Mouse (Mus musculus) left cerebral cortex, adult 9 months (tissue): ENCODE measurements at regions not wholly inside any gene's neighbourhood (a gene's known extent, or its start where the extent isn't known, plus 50 kb on each side); places are given as distances from the start of the nearest gene placed in this dataset.
A peak's percentile ranks its signal among the peaks of the same experiment; 100 is the strongest.

ENCODE experiments used
- DNase-seq, 2 experiments: peaks; one replicate each; pipeline ENCODE4 v3.0.0; 2022; ENCODE audit warnings: low spot score in 2 of 2

DNA sequence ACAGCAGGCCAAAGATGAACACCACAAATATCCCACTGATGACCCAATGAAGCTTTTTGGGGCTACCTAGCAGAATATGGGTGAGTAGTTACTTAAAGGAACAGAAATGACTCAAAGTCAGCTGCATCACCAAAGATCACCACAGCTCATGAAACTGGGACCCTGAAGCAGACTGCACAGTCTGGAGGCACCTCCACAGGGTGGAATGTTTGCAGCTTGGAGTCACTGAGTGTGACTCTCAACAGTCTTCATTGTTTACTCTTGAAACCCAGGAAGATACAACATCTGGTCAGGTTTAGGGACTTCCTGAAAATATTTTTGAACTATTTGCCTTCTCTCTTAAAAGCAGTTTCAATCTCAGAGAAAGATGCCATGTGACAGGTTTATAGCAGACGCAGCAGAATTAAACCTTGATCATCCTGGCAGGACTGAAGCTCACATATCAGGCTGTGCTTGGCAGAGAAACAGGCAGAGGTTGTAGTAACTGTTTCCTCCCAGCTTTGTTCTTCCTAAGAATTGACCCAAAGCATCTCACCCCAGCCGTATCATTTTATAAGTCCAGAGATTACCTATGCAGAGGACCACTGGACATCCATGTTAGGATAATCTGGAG is 944.1 kb upstream of the Adgrl4 start:
- no peak for DNase-seq

DNA sequence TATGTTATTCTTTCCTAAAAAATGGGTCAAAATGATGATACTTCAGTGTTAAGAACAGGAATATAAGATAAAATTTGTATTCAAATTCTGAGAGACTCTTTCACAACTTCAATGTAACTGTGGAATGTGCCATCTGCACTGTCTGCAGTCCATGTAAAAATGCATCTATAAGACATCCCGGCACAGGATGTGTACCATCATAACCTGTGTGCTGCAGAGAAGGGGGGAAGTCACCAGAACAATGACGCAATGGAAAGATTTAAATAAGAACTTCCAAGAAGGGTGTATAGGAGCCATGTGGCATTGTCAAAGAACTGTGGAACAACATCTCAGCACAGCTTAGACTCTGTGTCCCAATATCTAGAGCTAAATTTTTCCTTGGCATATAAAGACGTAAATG is 906.7 kb upstream of the Adgrl4 start:
- DNase-seq, result peak in 1 of 2 experiments; percentile 1

DNA sequence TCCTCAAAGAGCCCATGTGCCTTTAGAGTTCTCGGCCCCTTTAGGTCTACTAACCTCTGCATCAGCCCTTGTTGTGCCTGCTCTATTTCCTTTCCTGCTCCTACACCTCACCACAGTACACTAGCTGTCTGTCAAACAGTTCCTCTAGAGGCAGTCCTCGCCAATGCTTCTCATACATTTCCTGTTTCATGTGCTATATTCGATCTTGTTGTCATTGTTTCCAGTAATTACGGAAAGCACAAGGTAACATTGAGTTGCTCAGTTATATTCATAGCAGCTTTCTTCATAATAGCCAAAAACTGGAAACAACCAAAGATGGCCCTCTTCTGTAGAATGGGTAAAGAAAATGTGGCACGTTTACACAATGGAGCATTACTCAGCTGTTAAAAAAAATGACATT is 894.6 kb upstream of the Adgrl4 start:
- DNase-seq, result no peak

DNA sequence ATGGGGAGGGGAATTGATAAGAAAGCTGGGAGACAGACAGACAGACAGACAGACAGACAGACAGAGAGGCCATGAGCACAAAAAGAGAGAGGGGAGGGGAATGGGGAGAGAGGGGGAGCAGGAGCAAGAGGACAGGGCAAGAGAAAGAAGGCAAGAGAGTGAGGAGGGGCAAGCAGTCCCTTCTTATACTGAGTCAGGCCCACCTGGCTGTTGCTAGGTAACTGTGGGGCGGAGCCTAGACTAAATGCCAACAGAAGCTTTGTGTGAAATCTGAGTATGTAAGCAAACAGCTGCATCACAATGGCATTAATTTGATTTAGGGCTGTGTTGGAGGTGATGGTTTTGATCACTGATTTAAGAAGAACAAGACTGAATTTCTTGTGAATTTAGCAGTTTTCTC is 849.2 kb upstream of the Adgrl4 start:
- DNase-seq, result no peak

DNA sequence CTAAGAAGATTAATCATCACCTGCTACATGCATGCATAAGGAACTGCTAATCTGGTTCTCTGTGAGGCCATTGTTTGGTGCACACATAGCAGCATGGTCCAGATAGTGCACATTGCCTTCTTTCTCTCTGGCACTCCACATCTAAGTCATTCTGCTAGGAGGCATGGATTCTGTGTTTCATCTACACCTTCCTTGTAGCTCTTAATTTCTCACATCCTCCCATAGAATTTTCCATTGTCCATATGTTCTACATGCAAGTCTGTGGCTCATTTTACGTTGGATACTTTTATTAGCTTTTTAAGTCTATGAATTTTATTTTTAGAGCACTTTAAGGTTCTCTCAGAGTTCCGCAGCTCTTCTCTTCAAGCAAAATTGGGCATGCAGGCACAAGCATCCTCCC is 846.7 kb upstream of the Adgrl4 start:
- DNase-seq, result no peak

DNA sequence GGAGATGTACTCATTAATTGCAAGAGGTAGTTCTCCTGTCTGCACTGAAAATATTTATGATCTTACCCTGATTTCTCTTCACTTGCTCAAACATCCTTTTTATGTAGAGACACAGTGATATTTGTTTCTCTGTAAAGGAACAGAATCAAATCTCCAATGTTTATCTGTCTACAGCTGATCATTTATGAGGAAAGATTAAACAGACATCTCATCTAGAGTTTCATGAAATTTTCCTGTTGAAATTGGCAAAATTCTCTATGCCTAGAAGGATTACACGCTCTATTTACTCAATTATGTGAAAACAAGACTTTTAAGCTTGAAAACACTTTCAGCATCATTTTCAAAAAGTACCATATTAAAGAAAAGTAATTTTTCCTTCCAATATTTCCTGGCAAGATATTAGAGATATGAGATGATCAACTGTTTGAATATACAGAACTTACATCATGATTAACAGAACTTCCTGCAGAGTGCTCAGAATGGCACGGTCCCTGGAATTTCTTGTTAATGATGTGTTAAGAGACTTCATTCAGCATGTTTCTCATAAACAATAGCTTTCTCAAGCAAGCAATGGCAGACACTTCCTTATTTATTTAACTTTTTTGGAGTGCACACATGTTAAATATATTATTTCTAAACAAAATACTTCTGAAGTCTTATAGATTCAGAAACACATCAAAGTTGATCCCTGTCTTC is 834.1 kb upstream of the Adgrl4 start:
- no peak for DNase-seq

DNA sequence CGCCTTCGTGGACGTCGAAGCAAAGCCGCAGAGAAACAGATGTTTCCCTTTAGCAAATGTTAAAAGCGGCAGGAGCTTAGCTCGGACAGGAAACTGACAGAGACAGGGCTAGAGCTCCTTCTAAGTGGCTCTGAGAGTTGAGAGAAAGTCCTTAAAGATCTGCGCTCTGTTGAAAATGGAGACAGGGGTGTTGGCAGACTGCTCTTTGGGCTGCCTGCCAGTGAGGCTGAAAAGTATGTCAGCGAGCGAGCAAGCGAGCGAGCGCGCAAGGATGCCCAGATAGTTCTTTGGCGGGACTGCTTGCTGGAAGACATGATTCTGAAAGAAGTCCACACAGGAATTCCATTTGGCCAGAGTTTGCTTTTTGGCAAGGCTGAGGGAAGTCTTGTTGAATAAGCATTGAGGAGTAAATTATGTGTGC is 827.0 kb upstream of the Adgrl4 start:
- DNase-seq, result peak in 1 of 2 experiments; percentile 48

DNA sequence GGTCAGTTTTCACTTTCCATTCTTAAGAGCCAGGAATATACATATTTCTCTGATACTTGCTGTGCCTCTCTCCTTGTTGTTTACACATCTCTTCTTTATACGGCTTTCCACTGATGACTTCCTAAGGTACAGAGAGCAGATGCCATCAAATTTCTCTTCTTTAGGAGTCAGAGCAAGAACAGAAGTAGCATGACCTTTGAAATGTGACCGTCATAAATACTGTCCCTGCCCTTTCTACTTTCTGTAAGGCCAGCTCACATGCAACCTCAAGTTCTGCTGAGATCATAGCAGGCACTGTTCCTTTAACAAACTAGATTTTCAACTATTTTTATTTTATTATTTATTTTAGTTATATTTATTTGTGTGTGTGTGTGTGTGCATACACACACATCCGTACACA is 800.1 kb upstream of the Adgrl4 start:
- DNase-seq, result no peak

DNA sequence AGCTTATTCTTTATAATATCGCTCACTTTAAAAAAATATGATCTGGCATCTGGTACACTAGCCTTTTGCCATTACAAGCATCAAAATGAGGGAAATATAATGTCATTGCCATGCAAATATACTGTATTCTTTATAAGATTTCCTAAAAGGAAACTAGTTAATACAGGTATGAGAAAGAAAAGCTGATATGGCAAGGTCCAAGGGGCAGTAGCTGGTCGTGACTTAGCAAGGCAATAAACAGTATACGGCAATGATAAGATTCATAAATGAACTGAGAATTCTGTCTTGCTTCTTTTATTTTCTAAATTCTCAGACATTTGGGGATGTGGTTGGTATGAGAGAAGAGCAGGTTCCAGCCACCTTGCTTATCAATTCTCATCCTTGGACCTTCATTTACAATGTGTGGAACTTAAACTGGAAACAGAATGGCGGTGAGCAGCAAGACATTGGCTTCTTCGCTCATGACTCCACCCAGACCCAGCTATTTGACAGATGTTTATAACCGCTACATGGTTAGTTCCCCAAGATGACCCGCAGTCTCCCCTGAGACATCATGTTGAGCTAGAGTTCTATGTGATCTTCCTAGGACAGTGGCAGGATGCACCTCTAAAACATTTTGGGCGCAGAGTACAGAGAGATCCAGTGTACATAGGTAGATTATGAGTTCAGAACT is 797.5 kb upstream of the Adgrl4 start:
- DNase-seq, result no peak

DNA sequence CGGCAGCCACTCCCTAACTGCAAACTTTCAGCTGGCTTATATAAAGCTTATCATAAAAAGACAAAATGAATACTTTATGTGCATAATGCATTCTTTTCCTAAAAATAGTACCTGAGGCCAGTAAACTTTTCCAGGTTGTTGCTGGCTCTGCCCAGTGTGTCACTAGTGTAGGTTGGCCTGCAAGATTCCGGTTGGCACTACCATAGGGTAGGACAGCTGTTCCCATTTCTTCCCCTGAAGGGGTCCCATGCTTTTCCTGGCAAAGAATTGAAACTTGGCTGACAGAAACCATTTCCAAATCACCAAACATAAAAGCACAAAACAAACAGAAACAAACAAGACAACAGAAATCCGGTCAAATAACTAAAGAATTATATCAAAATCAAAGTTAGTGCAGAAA is 789.6 kb upstream of the Adgrl4 start:
- DNase-seq, result no peak

DNA sequence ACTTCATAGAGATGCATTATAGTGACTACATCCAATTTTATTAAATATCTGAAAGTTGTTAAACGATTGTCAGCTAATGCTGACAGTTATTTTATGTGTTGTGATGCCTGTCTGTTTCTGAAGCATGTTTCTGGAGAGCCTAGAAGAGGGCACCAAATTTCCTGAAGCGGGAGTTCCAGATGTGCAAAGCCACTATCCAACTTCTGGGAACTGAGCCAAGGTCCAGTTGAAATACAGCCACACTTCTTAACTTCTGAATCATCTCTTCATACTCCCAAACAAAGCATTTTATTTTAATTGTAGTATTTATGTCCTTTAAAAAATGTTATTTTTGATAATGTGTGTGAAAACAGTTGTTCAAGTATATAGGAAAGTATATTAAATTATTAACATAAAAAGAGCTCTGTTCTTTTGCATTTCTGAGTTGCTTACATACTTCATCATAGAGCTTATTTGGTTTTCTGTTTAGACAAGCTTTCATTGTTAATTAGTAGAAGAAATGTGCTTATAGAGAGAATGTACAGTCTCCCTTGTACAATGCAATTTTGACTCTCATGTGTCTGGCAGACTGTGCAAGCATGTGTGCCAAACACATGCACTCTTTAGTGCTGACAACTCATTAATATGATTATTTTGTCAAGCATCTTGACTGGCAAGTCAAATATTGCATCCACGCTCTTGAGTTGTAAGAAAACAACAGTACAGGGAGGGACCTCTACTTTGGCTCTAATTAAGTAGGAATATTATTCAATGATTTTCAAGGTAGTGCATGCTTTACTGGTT is 787.7 kb upstream of the Adgrl4 start:
- no peak for DNase-seq

DNA sequence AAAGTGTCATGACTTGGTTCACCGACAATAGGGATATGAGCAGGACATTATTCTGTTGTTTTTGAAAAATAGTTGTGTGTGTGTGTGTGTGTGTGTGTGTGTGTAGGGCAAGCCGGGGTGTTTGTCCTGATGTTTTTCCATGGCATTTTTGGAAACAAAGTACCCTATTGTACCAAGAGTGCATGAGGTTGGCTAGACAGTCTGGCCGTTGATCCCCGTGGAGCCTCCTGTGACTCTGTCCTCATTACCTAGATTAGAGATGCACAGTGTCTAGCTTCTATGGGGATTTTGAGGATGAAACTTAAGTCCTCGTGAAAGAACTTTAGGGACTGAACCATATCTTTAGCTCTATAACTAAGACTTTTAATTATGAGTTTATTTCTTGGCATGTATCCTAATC is 741.9 kb upstream of the Adgrl4 start:
- no peak for DNase-seq

DNA sequence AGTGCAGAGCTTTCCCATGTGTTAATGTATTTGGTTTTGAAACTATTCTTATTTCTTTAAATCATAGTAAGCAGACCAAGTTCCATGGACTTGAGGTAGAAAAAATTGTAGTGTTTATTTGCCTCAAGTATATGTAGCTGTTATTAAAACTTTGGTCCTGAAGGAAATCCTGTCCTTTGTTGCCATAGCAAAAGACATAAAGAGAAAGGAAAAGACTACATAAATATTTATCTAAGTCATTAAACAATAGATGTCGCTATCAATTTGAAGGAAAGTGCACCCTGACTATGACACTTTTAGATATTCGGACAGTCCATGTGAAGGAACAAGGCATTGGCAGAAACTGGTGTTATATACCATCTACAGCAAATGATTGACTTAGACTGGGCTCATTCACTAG is 737.7 kb upstream of the Adgrl4 start:
- DNase-seq, result no peak
